Mouse (Mus musculus) urinary bladder, postnatal 4 days (tissue): ENCODE measurements at regions not wholly inside any gene's neighbourhood (a gene's known extent, or its start where the extent isn't known, plus 50 kb on each side); places are given as distances from the start of the nearest gene placed in this dataset.

ENCODE experiments used
- DNase-seq, 2 experiments: peaks; one replicate each; pipeline ENCODE4 v3.0.0; 2021 to 2022; ENCODE audit warnings: low spot score in 2 of 2

GRCm38 (mm10) chr19:15230129-15230927 is 632.5 kb upstream of the Tle4 start:
- no peak for DNase-seq

- no peak for DNase-seq
Measured at GRCm38 (mm10) chr19:15217387-15217786, 619.5 kb upstream of the Tle4 start.

GRCm38 (mm10) chr19:15214651-15215050 is 616.8 kb upstream of the Tle4 start:
- DNase-seq = no peak

GRCm38 (mm10) chr19:15212881-15213280 is 615.0 kb upstream of the Tle4 start:
- no peak for DNase-seq

- no peak for DNase-seq
Measured at GRCm38 (mm10) chr19:15203039-15203438, 605.2 kb upstream of the Tle4 start.

GRCm38 (mm10) chr19:15201262-15201661 is 603.4 kb upstream of the Tle4 start:
- DNase-seq = no peak

- DNase-seq = no peak
Measured at GRCm38 (mm10) chr19:15200792-15201191, 602.9 kb upstream of the Tle4 start.

GRCm38 (mm10) chr19:15200361-15200760 is 602.5 kb upstream of the Tle4 start:
- no peak for DNase-seq

GRCm38 (mm10) chr19:15199692-15200091 is 601.8 kb upstream of the Tle4 start:
- no peak for DNase-seq

- DNase-seq = no peak
Measured at GRCm38 (mm10) chr19:15175221-15175620, 577.4 kb upstream of the Tle4 start.

GRCm38 (mm10) chr19:15173301-15173700 is 575.5 kb upstream of the Tle4 start:
- no peak for DNase-seq

GRCm38 (mm10) chr19:15167184-15167583 is 569.3 kb upstream of the Tle4 start:
- no peak for DNase-seq

- no peak for DNase-seq
Measured at GRCm38 (mm10) chr19:15160641-15161040, 562.8 kb upstream of the Tle4 start.

GRCm38 (mm10) chr19:15158653-15159052 is 560.8 kb upstream of the Tle4 start:
- DNase-seq = no peak

GRCm38 (mm10) chr19:15158177-15158576 is 560.3 kb upstream of the Tle4 start:
- DNase-seq = no peak

- DNase-seq = no peak
Measured at GRCm38 (mm10) chr19:15154693-15155092, 556.8 kb upstream of the Tle4 start.

GRCm38 (mm10) chr19:15146325-15146724 is 548.5 kb upstream of the Tle4 start:
- no peak for DNase-seq

- DNase-seq = no peak
Measured at GRCm38 (mm10) chr19:15127122-15127521, 529.3 kb upstream of the Tle4 start.

GRCm38 (mm10) chr19:15108441-15109026 is 510.7 kb upstream of the Tle4 start:
- no peak for DNase-seq

GRCm38 (mm10) chr19:15095054-15095453 is 497.2 kb upstream of the Tle4 start:
- DNase-seq = no peak

GRCm38 (mm10) chr19:15093534-15093933 is 495.7 kb upstream of the Tle4 start:
- DNase-seq = no peak

GRCm38 (mm10) chr19:15080638-15081037 is 482.8 kb upstream of the Tle4 start:
- DNase-seq = no peak

- DNase-seq = no peak
Measured at GRCm38 (mm10) chr19:15057801-15058200, 459.9 kb upstream of the Tle4 start.
